Mouse (Mus musculus): ENCODE data around the gene Ubald2. TPM values are rescaled to one million over a fixed set of nuclear protein-coding genes. Genes with fewer than 3 reads are reported as not detected.

The Ubald2 gene
- total RNA-seq, 1 experiment: 106 TPM

DNA sequence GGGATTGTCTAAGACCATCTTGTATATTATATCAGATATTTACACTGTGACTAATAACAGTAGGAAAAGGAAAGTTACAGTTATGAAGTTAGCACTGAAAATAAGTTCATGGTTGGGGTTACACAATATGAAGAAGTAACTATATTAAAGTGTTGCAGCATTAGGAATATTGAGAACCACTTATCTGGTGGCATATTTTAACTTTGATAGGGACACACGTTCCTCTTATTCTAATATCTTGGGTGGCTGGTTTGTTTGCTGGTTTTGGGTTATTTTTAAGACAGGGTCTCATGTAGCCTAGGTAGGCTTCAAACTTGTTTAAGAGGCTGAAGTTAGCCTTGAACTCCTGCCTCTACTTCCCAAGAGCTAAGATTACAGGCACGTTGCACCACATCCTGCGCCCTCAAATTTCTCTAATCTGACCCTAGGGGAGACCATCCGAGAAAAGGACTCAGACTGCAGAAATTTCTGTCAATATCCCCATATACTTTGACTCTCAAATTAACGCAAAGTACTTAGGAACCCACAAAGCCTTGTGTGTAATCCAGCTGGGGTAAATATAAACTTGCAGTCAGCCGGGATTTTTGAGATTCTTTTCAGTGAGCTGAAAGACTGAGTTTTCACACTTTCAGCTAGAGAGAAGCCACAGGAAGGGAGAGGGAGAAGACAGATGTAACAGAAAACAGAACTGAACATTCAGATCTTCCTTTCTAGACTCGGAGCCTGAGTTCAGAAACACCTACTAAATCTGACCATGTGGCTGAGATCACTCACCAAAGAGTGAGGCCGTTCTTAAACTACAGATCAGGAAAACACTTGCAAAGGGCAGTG lies 36.2 kb upstream of the Ubald2 start:
- TF ChIP-seq ZNF384 (IDR thresholded peaks at IDR 0.05; ENCODE audit: low read depth, low read length): no peak
- TF ChIP-seq CHD2 (IDR thresholded peaks at IDR 0.05; ENCODE audit: low read depth, low read length): no peak
- TF ChIP-seq HCFC1 (IDR thresholded peaks at IDR 0.05; ENCODE audit: borderline replicate concordance, insufficient read depth, low read length): no peak
- TF ChIP-seq MAFK (IDR thresholded peaks at IDR 0.05; ENCODE audit: insufficient read depth, low read depth, low read length): no peak
- no peak for TF ChIP-seq ZC3H11A (IDR thresholded peaks at IDR 0.05; ENCODE audit: borderline replicate concordance, low read depth, low read length)
- no peaks in the 10 kb centered on the region; the same call in 1 of the 2 replicates for H3K36me3 ChIP-seq (ENCODE audit: control insufficient read depth, insufficient read depth, low read length, poor library complexity, severe bottlenecking)
- H3K4me3 ChIP-seq (ENCODE audit: insufficient read depth in 1 of 2, low read depth in 1 of 2, low read length in 2 of 2, poor library complexity in 1 of 2, severe bottlenecking in 1 of 2): no peak overlapping the region
- in situ Hi-C loops (cut with MboI; ENCODE audit: low sequenced_read_pairs in 2 of 2, unreplicated experiment in 2 of 2): no loop called here
- no peak overlapping the region for H3K27ac ChIP-seq (ENCODE audit: insufficient read depth, low read depth, low read length, poor library complexity, severe bottlenecking)
- DNase-seq (ENCODE audit: low read depth, low spot score): no peak
- H3K9me3 ChIP-seq (ENCODE audit: control insufficient read depth, insufficient read depth, low read depth, low read length): no peaks in the 10 kb centered on the region
- H3K4me1 ChIP-seq (ENCODE audit: control insufficient read depth in 2 of 2, insufficient read depth in 2 of 2, low read length in 2 of 2, poor library complexity in 1 of 2): peaks cover 3 to 5% of the 10 kb centered on the region in 2 experiments; a peak in 2 of 4 replicates
- H3K9ac ChIP-seq (ENCODE audit: insufficient read depth, low read depth, low read length, poor library complexity, severe bottlenecking): no peak overlapping the region

DNA sequence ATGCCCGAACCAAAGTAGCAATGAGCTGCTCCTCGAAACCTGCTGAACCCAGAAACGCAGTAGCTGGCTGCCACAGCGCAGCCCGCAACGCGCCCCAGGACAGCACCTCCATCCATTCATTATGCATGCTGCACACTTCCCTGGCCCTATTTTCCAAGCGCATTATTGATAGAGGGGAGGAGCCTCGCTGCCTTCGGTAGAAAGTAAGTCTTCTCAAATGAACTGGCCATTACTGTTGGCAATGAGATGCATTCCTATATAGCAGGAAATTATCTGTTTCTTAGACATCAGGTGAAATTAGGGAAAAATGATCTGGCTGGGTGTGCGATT lies 35.6 kb upstream of the Ubald2 start:
- DNase-seq (ENCODE audit: low read depth, low spot score): no peak
- H3K9ac ChIP-seq (ENCODE audit: insufficient read depth, low read depth, low read length, poor library complexity, severe bottlenecking): no peak overlapping the region
- no peaks in the 10 kb centered on the region for H3K9me3 ChIP-seq (ENCODE audit: control insufficient read depth, insufficient read depth, low read depth, low read length)
- no peak overlapping the region for H3K4me3 ChIP-seq (ENCODE audit: insufficient read depth in 1 of 2, low read depth in 1 of 2, low read length in 2 of 2, poor library complexity in 1 of 2, severe bottlenecking in 1 of 2)
- TF ChIP-seq HCFC1 (IDR thresholded peaks at IDR 0.05; ENCODE audit: borderline replicate concordance, insufficient read depth, low read length) (no peak), ZC3H11A (IDR thresholded peaks at IDR 0.05; ENCODE audit: borderline replicate concordance, low read depth, low read length) (no peak), MAFK (IDR thresholded peaks at IDR 0.05; ENCODE audit: insufficient read depth, low read depth, low read length) (no peak), CHD2 (IDR thresholded peaks at IDR 0.05; ENCODE audit: low read depth, low read length) (no peak), ZNF384 (IDR thresholded peaks at IDR 0.05; ENCODE audit: low read depth, low read length) (no peak)
- in situ Hi-C loops (cut with MboI; ENCODE audit: low sequenced_read_pairs in 2 of 2, unreplicated experiment in 2 of 2): no loop called here
- H3K4me1 ChIP-seq (ENCODE audit: control insufficient read depth in 2 of 2, insufficient read depth in 2 of 2, low read length in 2 of 2, poor library complexity in 1 of 2): peaks cover 3 to 5% of the 10 kb centered on the region in 2 experiments; a peak in 2 of 4 replicates
- no peak overlapping the region for H3K27ac ChIP-seq (ENCODE audit: insufficient read depth, low read depth, low read length, poor library complexity, severe bottlenecking)
- no peaks in the 10 kb centered on the region; the same call in 1 of the 2 replicates for H3K36me3 ChIP-seq (ENCODE audit: control insufficient read depth, insufficient read depth, low read length, poor library complexity, severe bottlenecking)

DNA sequence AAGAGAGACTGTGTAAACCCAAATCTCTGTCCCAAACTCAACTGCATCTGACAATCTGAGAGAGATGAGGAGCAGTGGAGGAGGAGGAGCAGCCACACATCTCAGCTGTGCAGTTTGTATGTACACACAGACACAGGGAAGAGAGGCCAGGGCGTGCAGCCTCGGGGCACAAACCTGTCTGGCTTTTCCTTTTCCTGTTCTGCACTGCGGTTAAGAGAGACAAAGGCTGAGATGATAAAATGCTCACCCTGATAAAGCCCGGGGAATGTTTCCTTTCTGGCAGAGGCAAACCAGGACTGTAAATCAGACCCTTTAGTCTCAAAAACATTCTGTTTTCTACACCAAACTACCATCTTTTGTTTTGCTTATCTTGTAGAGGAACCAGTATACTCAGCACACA lies 33.3 kb upstream of the Ubald2 start:
- no peak for DNase-seq (ENCODE audit: low read depth, low spot score)
- in situ Hi-C loops (cut with MboI; ENCODE audit: low sequenced_read_pairs in 2 of 2, unreplicated experiment in 2 of 2): no loop called here
- H3K4me3 ChIP-seq (ENCODE audit: insufficient read depth in 1 of 2, low read depth in 1 of 2, low read length in 2 of 2, poor library complexity in 1 of 2, severe bottlenecking in 1 of 2): no peak overlapping the region
- no peaks in the 10 kb centered on the region for H3K9me3 ChIP-seq (ENCODE audit: control insufficient read depth, insufficient read depth, low read depth, low read length)
- no peak overlapping the region for H3K9ac ChIP-seq (ENCODE audit: insufficient read depth, low read depth, low read length, poor library complexity, severe bottlenecking)
- H3K4me1 ChIP-seq (ENCODE audit: control insufficient read depth in 2 of 2, insufficient read depth in 2 of 2, low read length in 2 of 2, poor library complexity in 1 of 2): peaks cover 3 to 4% of the 10 kb centered on the region in 2 experiments; a peak in 1 of 4 replicates
- no peaks in the 10 kb centered on the region; the same call in 1 of the 2 replicates for H3K36me3 ChIP-seq (ENCODE audit: control insufficient read depth, insufficient read depth, low read length, poor library complexity, severe bottlenecking)
- TF ChIP-seq ZC3H11A (IDR thresholded peaks at IDR 0.05; ENCODE audit: borderline replicate concordance, low read depth, low read length) (no peak), CHD2 (IDR thresholded peaks at IDR 0.05; ENCODE audit: low read depth, low read length) (no peak), ZNF384 (IDR thresholded peaks at IDR 0.05; ENCODE audit: low read depth, low read length) (no peak), MAFK (IDR thresholded peaks at IDR 0.05; ENCODE audit: insufficient read depth, low read depth, low read length) (no peak), HCFC1 (IDR thresholded peaks at IDR 0.05; ENCODE audit: borderline replicate concordance, insufficient read depth, low read length) (no peak)
- H3K27ac ChIP-seq (ENCODE audit: insufficient read depth, low read depth, low read length, poor library complexity, severe bottlenecking): no peak overlapping the region

DNA sequence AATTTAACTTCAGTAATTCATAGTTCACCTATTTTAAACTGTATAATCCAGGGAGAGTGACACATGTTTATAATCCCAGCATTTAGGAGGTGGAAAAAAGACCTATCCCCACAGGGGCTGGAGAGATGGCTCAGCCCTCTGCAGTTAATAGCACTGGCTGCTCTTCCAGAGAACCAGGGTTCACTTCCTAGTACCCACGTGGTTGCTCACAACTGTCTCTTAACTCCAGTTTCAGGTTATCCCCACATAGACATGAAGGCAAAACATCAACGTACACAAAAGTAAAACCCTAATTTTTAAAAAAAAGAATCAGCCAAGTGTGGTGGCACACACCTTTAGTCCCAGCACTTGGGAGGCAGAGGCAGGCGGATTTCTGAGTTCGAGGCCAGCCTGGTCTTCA lies 28.3 kb upstream of the Ubald2 start:
- DNase-seq (ENCODE audit: low read depth, low spot score): no peak
- H3K9me3 ChIP-seq (ENCODE audit: control insufficient read depth, insufficient read depth, low read depth, low read length): no peaks in the 10 kb centered on the region
- no peak overlapping the region for H3K27ac ChIP-seq (ENCODE audit: insufficient read depth, low read depth, low read length, poor library complexity, severe bottlenecking)
- no peaks in the 10 kb centered on the region for H3K36me3 ChIP-seq (ENCODE audit: control insufficient read depth, insufficient read depth, low read length, poor library complexity, severe bottlenecking)
- H3K4me1 ChIP-seq (ENCODE audit: control insufficient read depth in 2 of 2, insufficient read depth in 2 of 2, low read length in 2 of 2, poor library complexity in 1 of 2): no peaks in the 10 kb centered on the region
- no peak overlapping the region for H3K9ac ChIP-seq (ENCODE audit: insufficient read depth, low read depth, low read length, poor library complexity, severe bottlenecking)
- in situ Hi-C loops (cut with MboI; ENCODE audit: low sequenced_read_pairs in 2 of 2, unreplicated experiment in 2 of 2): no loop called here
- TF ChIP-seq HCFC1 (IDR thresholded peaks at IDR 0.05; ENCODE audit: borderline replicate concordance, insufficient read depth, low read length) (no peak), CHD2 (IDR thresholded peaks at IDR 0.05; ENCODE audit: low read depth, low read length) (no peak)
- no peak overlapping the region for H3K4me3 ChIP-seq (ENCODE audit: insufficient read depth in 1 of 2, low read depth in 1 of 2, low read length in 2 of 2, poor library complexity in 1 of 2, severe bottlenecking in 1 of 2)
